Mouse (Mus musculus): ENCODE data around the gene BC030867.

DNA sequence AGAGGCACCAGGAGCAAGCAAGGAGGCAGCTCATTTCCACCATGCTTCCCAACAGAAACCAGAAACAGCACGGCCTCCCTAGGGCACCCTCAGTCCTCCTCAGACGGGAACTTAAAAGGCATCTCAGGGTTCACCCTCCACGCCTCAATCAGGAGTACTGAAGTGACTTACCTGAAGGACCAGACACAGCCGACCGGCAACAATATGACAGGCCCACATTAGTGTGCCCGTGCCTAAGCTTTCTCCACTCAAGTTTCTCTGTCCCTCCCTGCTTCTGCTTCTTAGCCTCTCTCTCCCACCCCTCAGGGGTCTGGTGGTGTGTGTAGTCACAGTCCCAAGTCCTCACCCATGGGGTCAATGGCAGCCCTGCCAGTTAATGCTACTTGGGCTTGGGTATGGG, 63.9 kb downstream of the BC030867 start:
- TF ChIP-seq CTCF (IDR thresholded peaks at IDR 0.05; ENCODE audit: control insufficient read depth, insufficient read depth, insufficient read length) (no peak), MAX (IDR thresholded peaks at IDR 0.05) (no peak), USF1 (IDR thresholded peaks at IDR 0.05; ENCODE audit: low read depth) (no peak)

All from C2C12 (cell line).